Comparison of ENCODE assay signal across 24 mouse cellular contexts in the genomic region with DNA sequence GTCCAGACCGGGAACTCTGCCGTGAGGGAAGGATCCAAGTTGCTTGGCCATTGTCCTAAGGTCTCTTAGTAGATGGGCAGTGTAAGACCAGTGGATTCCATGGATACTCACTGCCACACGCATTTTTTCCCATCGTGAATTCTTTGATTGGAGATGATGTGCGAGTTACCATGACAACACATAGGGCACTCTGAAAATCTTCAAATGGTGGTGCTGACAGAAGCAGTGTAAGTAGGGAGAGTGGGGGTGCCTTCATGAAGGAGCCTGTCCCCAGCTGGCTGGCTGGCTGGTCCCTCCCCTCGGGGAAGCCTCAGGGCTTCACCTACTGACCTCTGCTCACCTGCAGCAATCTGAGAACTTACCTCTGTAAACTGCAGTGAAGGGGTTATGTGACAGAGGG. TPM values are rescaled to one million over a fixed set of nuclear protein-coding genes. Genes with fewer than 3 reads are reported as not detected.
DNase-seq lines count a peak whose midpoint lies in the region; ATAC-seq lines count a peak whose summit lies in the region.
"Had no signal": no experiment of that assay in that cellular context is flagged by ENCODE, and none has a peak within 500 bp of the region (broad histone marks: within the 10 kb centered on the region; RNA-seq: fewer than 3 reads in every experiment).

No protein-coding gene starts in this region.

- WGBS in hindbrain, embryonic 16.5 days, result 56% methylated on average over 6 of the region's 6 CpGs
- WGBS in hindbrain, embryonic 11.5 days, result 74% methylated on average over 6 of the region's 6 CpGs
- WGBS in neural tube, embryonic 13.5 days, result 69% methylated on average over 6 of the region's 6 CpGs
- 64% methylated on average over 6 of the region's 6 CpGs for WGBS in midbrain, embryonic 13.5 days

- H3K4me3 ChIP-seq in hindbrain, embryonic 16.5 days (ENCODE audit: low read length), result no peak overlapping the region
- no peak overlapping the region for H3K4me3 ChIP-seq in hindbrain, embryonic 11.5 days (ENCODE audit: low read depth, low read length)
- no peak overlapping the region for H3K4me3 ChIP-seq in neural tube, embryonic 13.5 days
- H3K4me3 ChIP-seq in midbrain, embryonic 13.5 days (replicated peaks), result no peak overlapping the region
- H3K4me3 ChIP-seq: embryonic facial prominence, embryonic 15.5 days; gastrocnemius, adult 2 months; heart, embryonic 12.5 days; limb, embryonic 13.5 days; liver, embryonic 13.5 days; neural tube, embryonic 12.5 days had no signal

- ATAC-seq in hindbrain, embryonic 16.5 days, result peak; percentile 69; the same call in 1 of the 2 replicates
- ATAC-seq in hindbrain, embryonic 11.5 days (ENCODE audit: low FRiP score), result no peak
- ATAC-seq in neural tube, embryonic 13.5 days (ENCODE audit: low read depth), result peak; percentile 32; the same call in 1 of the 2 replicates
- peak; percentile 48 for ATAC-seq in midbrain, embryonic 13.5 days

- no peaks in the 10 kb centered on the region for H3K9me3 ChIP-seq in hindbrain, embryonic 16.5 days (ENCODE audit: control insufficient read depth, low read length)
- no peaks in the 10 kb centered on the region for H3K9me3 ChIP-seq in hindbrain, embryonic 11.5 days (ENCODE audit: control insufficient read depth, low read length)
- no peaks in the 10 kb centered on the region for H3K9me3 ChIP-seq in neural tube, embryonic 13.5 days
- H3K9me3 ChIP-seq in midbrain, embryonic 13.5 days, result no peaks in the 10 kb centered on the region
- H3K9me3 ChIP-seq: embryonic facial prominence, embryonic 15.5 days; heart, embryonic 12.5 days; limb, embryonic 13.5 days; liver, embryonic 13.5 days; neural tube, embryonic 12.5 days had no signal

- no peak overlapping the region for H3K27ac ChIP-seq in hindbrain, embryonic 16.5 days (ENCODE audit: low read depth, low read length)
- no peak overlapping the region for H3K27ac ChIP-seq in hindbrain, embryonic 11.5 days (ENCODE audit: low read depth, low read length)
- H3K27ac ChIP-seq in neural tube, embryonic 13.5 days (replicated peaks), result no peak overlapping the region
- H3K27ac ChIP-seq in midbrain, embryonic 13.5 days, result 0 out of 2 replicates have a peak overlapping the region, but pooled peaks have one; percentile 17
- H3K27ac ChIP-seq: embryonic facial prominence, embryonic 15.5 days; gastrocnemius, adult 2 months; limb, embryonic 13.5 days; liver, embryonic 13.5 days; macrophage; neural tube, embryonic 12.5 days; stomach, postnatal 0 days had no signal

- no peak overlapping the region for H3K4me2 ChIP-seq in hindbrain, embryonic 16.5 days (ENCODE audit: low read length)
- no peak overlapping the region for H3K4me2 ChIP-seq in hindbrain, embryonic 11.5 days (replicated peaks; ENCODE audit: low read depth, low read length)
- no peak overlapping the region for H3K4me2 ChIP-seq in neural tube, embryonic 13.5 days
- no peak overlapping the region for H3K4me2 ChIP-seq in midbrain, embryonic 13.5 days (replicated peaks)
- H3K4me2 ChIP-seq: embryonic facial prominence, embryonic 15.5 days; heart, embryonic 12.5 days; limb, embryonic 13.5 days; liver, embryonic 13.5 days; lung, embryonic 14.5 days; neural tube, embryonic 12.5 days had no signal

- no peak for DNase-seq in hindbrain, embryonic 11.5 days (ENCODE audit: low spot score)
- no peak for DNase-seq in neural tube, embryonic 10.5 days (ENCODE audit: extremely low spot score, low spot score)
- no peak for DNase-seq in adrenal gland, postnatal 25 days
- no peak for DNase-seq in T-cell, adult 2 months (ENCODE audit: low spot score)
- DNase-seq: adrenal gland, adult 8-10 months; cerebellum, adult 11-12 months; cerebellum, postnatal 25 days; embryo, embryonic 11 days; gastrocnemius, adult 2 months; heart, postnatal 14 days; kidney, adult 8-10 months; kidney, postnatal 25 days; liver, embryonic 13.5 days; lung, embryonic 14.5 days; right cerebral cortex, adult 18-20 months had no signal

- no peak overlapping the region for H3K9ac ChIP-seq in hindbrain, embryonic 16.5 days (ENCODE audit: low read depth, low read length)
- H3K9ac ChIP-seq in hindbrain, embryonic 11.5 days (ENCODE audit: low read depth, low read length), result no peak overlapping the region
- H3K9ac ChIP-seq in neural tube, embryonic 13.5 days, result no peak overlapping the region; the same call in 1 of the 2 replicates
- no peak overlapping the region for H3K9ac ChIP-seq in midbrain, embryonic 13.5 days (replicated peaks)
- H3K9ac ChIP-seq: embryonic facial prominence, embryonic 15.5 days; heart, embryonic 12.5 days; limb, embryonic 13.5 days; liver, embryonic 13.5 days; lung, embryonic 14.5 days; neural tube, embryonic 12.5 days had no signal

- H3K27me3 ChIP-seq in hindbrain, embryonic 16.5 days (replicated peaks; ENCODE audit: control insufficient read depth, insufficient read depth, low read length), result no peaks in the 10 kb centered on the region
- H3K27me3 ChIP-seq in hindbrain, embryonic 11.5 days (ENCODE audit: control insufficient read depth, insufficient read depth, low read length), result no peaks in the 10 kb centered on the region
- no peaks in the 10 kb centered on the region for H3K27me3 ChIP-seq in neural tube, embryonic 13.5 days
- H3K27me3 ChIP-seq in midbrain, embryonic 13.5 days, result no peaks in the 10 kb centered on the region
- H3K27me3 ChIP-seq: embryonic facial prominence, embryonic 15.5 days; heart, embryonic 12.5 days; limb, embryonic 13.5 days; liver, embryonic 13.5 days; neural tube, embryonic 12.5 days had no signal

- no peaks in the 10 kb centered on the region for H3K36me3 ChIP-seq in hindbrain, embryonic 16.5 days (ENCODE audit: control insufficient read depth, insufficient read depth, low read length)
- no peaks in the 10 kb centered on the region for H3K36me3 ChIP-seq in hindbrain, embryonic 11.5 days (ENCODE audit: control insufficient read depth, insufficient read depth, low read length)
- no peaks in the 10 kb centered on the region for H3K36me3 ChIP-seq in neural tube, embryonic 13.5 days
- no peaks in the 10 kb centered on the region for H3K36me3 ChIP-seq in midbrain, embryonic 13.5 days
- H3K36me3 ChIP-seq: embryonic facial prominence, embryonic 15.5 days; heart, embryonic 12.5 days; limb, embryonic 13.5 days; liver, embryonic 13.5 days; neural tube, embryonic 12.5 days had no signal

- peaks cover 3% of the 10 kb centered on the region; the same call in 1 of the 2 replicates for H3K4me1 ChIP-seq in hindbrain, embryonic 16.5 days (ENCODE audit: control insufficient read depth, insufficient read depth, low read depth, low read length)
- no peaks in the 10 kb centered on the region for H3K4me1 ChIP-seq in hindbrain, embryonic 11.5 days (replicated peaks; ENCODE audit: control insufficient read depth, insufficient read depth, low read length)
- H3K4me1 ChIP-seq in neural tube, embryonic 13.5 days (replicated peaks), result no peaks in the 10 kb centered on the region
- peaks cover 21% of the 10 kb centered on the region for H3K4me1 ChIP-seq in midbrain, embryonic 13.5 days (replicated peaks)
- H3K4me1 ChIP-seq: embryonic facial prominence, embryonic 15.5 days; heart, embryonic 12.5 days; limb, embryonic 13.5 days; liver, embryonic 13.5 days had no signal

RNA-seq across cellular contexts. Expression of a gene that starts 14.9 kb away (rescaled TPM):
- 128 and 133 TPM in 2 replicates for polyA plus RNA-seq in hindbrain, embryonic 16.5 days (2015; fragmentation: Nextera tagmentation; extraction: Ambion mirVana)
- polyA plus RNA-seq in hindbrain, embryonic 11.5 days (2014; fragmentation: Nextera tagmentation; extraction: Ambion mirVana), result 42.3 and 45.9 TPM in 2 replicates
- 91.1 and 99.2 TPM in 2 replicates for polyA plus RNA-seq in neural tube, embryonic 13.5 days (2015; fragmentation: Nextera tagmentation; extraction: Ambion mirVana)
- 119 and 127 TPM in 2 replicates for polyA plus RNA-seq in midbrain, embryonic 13.5 days (2015; fragmentation: Nextera tagmentation; extraction: Ambion mirVana)
- total RNA-seq in adrenal gland, postnatal 25 days (2021), result 14.5 and 18.7 TPM in 2 replicates

RNA-seq across cellular contexts. Expression of a gene that starts 46.3 kb away (rescaled TPM):
- 48.8 and 49.5 TPM in 2 replicates for polyA plus RNA-seq in hindbrain, embryonic 16.5 days (2015; fragmentation: Nextera tagmentation; extraction: Ambion mirVana)
- polyA plus RNA-seq in hindbrain, embryonic 11.5 days (2014; fragmentation: Nextera tagmentation; extraction: Ambion mirVana), result 36.0 and 37.3 TPM in 2 replicates
- 49.9 TPM in 2 replicates for polyA plus RNA-seq in neural tube, embryonic 13.5 days (2015; fragmentation: Nextera tagmentation; extraction: Ambion mirVana)
- polyA plus RNA-seq in midbrain, embryonic 13.5 days (2015; fragmentation: Nextera tagmentation; extraction: Ambion mirVana), result 41.2 and 42.8 TPM in 2 replicates
- total RNA-seq in adrenal gland, postnatal 25 days (2021), result 59.5 and 71.3 TPM in 2 replicates

RNA-seq across cellular contexts. Expression of a gene that starts 52.5 kb away (rescaled TPM):
- 20.6 and 21.9 TPM in 2 replicates for polyA plus RNA-seq in hindbrain, embryonic 16.5 days (2015; fragmentation: Nextera tagmentation; extraction: Ambion mirVana)
- 8.6 and 8.7 TPM in 2 replicates for polyA plus RNA-seq in hindbrain, embryonic 11.5 days (2014; fragmentation: Nextera tagmentation; extraction: Ambion mirVana)
- 19.1 and 19.9 TPM in 2 replicates for polyA plus RNA-seq in neural tube, embryonic 13.5 days (2015; fragmentation: Nextera tagmentation; extraction: Ambion mirVana)
- 17.8 and 18.6 TPM in 2 replicates for polyA plus RNA-seq in midbrain, embryonic 13.5 days (2015; fragmentation: Nextera tagmentation; extraction: Ambion mirVana)
- 40.7 and 66.4 TPM in 2 replicates for total RNA-seq in adrenal gland, postnatal 25 days (2021)
